Mouse (Mus musculus) liver, postnatal 0 days (tissue): ENCODE data around the gene 5730409E04Rik.

Experiments used
- CTCF ChIP-seq: sonication (generic); IDR thresholded peaks from 2 replicates; pipeline ENCODE4 v1.5.1; 2016; ENCODE audit warnings: antibody characterized with exemption, low read depth
- EP300 ChIP-seq: IDR thresholded peaks from 2 replicates; pipeline ENCODE4 v1.6.1; 2016; ENCODE audit warnings: antibody characterized with exemption, low read depth, mild to moderate bottlenecking

GRCm38 (mm10) chr4:126636330-126636729 is 26.7 kb downstream of the 5730409E04Rik start:
- TF ChIP-seq CTCF = no peak
- no peak for TF ChIP-seq EP300
